Mouse (Mus musculus) bone marrow macrophage, adult 2 months (primary cell): Measurements from ENCODE around the gene Sik3. TPM values are rescaled to one million over a fixed set of nuclear protein-coding genes. Genes with fewer than 3 reads are reported as not detected.
A peak's percentile ranks its signal among the peaks of the same experiment; 100 is the strongest.
"Not testable (repeated sequence)": the region's sequence is repeated elsewhere in the genome, so short reads cannot be mapped to it uniquely, and the experiment has no call there.

ENCODE experiments used
- H3K27ac ChIP-seq: 2 replicates; pipeline ENCODE4 v1.5.1; 2012; ENCODE audit warnings: low read depth, low read length; ENCODE audit not compliant: insufficient read depth
- H3K4me1 ChIP-seq: 2 replicates; pipeline ENCODE4 v1.6.1; 2012; ENCODE audit warnings: low read length; ENCODE audit not compliant: control insufficient read depth, insufficient read depth
- H3K4me3 ChIP-seq: 2 replicates; pipeline ENCODE4 v1.5.1; 2012; ENCODE audit warnings: mild to moderate bottlenecking, low read length, moderate library complexity; ENCODE audit not compliant: insufficient read depth
- CTCF ChIP-seq: IDR thresholded peaks from 2 replicates; pipeline ENCODE4 v1.5.1; 2012; ENCODE audit warnings: low read depth, mild to moderate bottlenecking, low read length, moderate library complexity
- POLR2A ChIP-seq: IDR thresholded peaks from 2 replicates; pipeline ENCODE4 v1.6.1; 2012; ENCODE audit warnings: mild to moderate bottlenecking, low read depth, low read length, borderline replicate concordance
- polyA plus RNA-seq: library from polyadenylated mRNA; stranded (reverse); fragments of >200 nt; gene quantifications from 2 replicates; pipeline ENCODE4 v1.2.4, GENCODE M21; 2012; ENCODE audit not compliant: missing spikeins, insufficient read depth, insufficient read length

Sik3 gene
- polyA plus RNA-seq, 1 experiment, result 24.4 TPM

DNA sequence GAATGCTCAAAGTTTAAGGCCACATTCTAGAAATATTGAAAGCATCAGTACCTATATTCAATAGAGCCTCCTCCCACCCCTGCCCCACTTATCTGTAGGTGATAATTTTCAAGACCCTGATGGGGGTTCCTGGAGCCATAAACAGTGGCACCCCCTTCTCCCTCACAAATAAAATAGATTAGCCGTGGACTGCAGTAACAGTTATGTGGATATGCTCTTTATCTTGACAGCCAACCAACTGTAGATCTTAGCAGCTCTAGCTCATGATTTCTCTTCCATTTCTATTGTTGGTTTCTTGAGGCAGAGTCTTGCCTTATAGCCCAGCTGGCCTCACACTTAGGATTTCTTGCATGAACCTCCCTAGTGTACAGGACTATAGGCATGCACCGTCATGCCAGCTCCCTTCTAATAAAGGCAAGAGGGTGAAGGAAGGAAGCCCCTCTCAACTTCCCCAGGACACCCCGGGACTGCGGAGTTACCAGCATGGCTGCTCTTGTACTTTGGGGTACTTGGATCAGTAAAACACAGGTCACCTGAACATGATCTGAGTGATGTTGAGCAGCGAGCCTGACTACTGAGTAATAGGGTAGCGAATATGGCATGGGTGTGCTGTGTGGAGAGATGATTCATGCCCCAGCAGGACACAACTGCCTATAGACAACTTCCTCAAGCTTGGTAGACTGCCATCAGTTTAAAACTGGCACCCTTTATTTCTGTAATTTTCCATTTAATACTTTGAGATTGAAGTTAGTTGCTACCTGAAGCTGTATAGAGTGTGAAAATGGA is 108.0 kb downstream of the Sik3 start:
- Histone ChIP-seq H3K4me3 (peak overlapping the region; percentile 12), H3K4me1 (peaks cover 24% of the 10 kb centered on the region), H3K27ac (peak overlapping the region; percentile 54)
- no peak for TF ChIP-seq CTCF
- no peak for TF ChIP-seq POLR2A

DNA sequence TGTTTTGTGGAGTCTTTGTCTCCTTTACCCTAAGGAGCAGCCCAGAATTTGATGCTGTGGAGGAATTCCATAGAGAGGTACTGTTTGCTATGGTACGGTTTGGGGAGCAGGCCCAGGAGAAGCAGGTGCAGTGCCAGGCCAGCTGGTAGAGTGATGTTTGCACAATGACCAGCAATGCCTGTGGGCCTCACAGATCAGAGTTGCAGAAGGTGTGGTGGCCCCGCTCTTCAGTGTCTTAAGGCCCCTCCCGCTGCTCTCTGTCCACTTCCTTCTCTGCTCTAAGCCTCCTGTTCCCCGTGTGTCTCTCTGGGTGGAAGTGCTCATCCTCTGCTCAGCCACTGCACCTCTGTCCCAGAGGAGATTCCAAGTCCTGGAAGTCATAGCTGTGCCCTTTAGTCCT is 108.9 kb downstream of the Sik3 start:
- no peak overlapping the region for H3K4me3 ChIP-seq
- H3K27ac ChIP-seq, result peak overlapping the region; percentile 28; the same call in 1 of the 2 replicates
- no peak for TF ChIP-seq POLR2A
- no peak for TF ChIP-seq CTCF
- H3K4me1 ChIP-seq, result peaks cover 27% of the 10 kb centered on the region

DNA sequence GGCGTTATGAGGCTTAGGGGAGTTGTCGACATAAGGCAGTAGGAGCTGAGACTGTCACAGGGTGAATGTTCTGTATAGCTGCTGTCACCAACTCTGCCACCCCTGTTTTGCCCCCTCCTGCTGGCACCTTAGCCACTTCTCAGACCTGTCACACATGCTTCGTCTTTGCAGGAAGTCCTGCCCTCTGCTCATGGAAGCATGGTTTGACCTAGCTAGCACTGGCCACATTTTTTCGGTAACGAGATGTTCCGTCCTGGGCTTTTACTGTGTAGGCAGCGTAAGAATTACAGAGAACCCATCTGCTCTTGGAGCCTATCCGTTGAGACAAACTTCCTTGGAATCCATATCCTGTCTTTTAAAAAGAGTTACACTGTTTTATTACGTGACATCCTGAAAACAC is 110.1 kb downstream of the Sik3 start:
- Histone ChIP-seq H3K4me3 (no peak overlapping the region), H3K4me1 (peaks cover 32% of the 10 kb centered on the region), H3K27ac (no peak overlapping the region)
- TF ChIP-seq CTCF (no peak), POLR2A (no peak)

DNA sequence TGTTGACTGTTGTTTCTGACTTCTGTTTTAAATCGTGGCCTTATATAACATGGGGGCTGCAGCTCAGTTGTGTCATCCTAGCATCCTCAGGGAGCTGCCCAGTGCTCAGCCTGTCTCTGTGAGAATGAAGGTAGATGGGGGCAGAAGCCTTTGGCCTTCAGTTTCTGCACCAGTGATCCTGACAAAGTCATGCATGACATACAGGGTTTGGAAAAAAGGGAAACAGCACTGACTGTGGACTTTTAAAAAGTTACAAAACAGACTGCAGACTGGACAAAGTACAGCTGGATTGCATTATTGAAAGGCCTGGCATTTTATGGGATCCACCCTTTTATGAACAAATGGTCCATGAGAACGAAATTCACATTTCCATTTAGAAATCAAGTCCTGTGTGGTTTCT is 113.7 kb downstream of the Sik3 start:
- Histone ChIP-seq H3K27ac (no peak overlapping the region), H3K4me1 (peaks cover 22% of the 10 kb centered on the region), H3K4me3 (no peak overlapping the region)
- TF ChIP-seq POLR2A, result no peak
- TF ChIP-seq CTCF, result no peak

DNA sequence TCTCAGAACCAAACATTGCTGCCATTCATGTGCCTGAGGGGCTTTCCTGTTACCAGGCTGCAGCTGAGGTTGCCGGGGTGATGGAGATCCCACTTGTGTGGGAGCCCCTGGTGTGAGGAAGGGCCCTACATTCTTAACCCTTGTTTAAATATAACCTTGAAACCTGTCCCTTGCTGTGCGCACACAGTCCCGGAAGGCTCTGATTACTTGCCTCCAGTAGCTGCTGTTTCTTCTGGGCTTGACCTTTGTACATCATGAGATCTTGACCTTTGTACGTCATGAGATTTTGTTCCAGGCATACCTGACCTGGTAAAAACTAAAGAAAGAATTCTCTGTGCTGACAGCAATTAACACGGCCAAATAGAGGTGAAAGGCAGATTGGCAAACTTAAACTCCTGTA is 114.7 kb downstream of the Sik3 start:
- Histone ChIP-seq H3K27ac (no peak overlapping the region), H3K4me1 (peaks cover 14% of the 10 kb centered on the region), H3K4me3 (no peak overlapping the region)
- no peak for TF ChIP-seq CTCF
- TF ChIP-seq POLR2A, result no peak

DNA sequence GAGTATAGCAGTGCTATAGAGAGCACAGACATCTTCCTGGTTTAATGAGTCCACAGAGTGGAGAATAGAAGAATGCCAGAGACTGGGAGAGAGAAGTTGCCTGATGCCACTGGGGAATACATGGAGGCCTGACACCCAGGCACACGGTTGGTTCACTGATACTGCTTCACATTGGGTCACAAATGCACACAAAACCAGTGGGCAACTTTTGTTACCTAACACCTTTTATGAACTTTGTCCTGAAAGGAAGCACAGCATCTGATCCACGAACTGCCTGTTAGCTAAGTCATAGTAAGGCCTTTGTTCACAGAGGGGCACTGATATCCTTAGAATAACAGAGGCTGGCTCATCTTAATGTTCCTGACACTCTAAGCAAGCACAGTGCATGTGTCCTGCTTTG is 116.6 kb downstream of the Sik3 start:
- TF ChIP-seq CTCF, result no peak
- TF ChIP-seq POLR2A, result no peak
- Histone ChIP-seq H3K4me3 (no peak overlapping the region), H3K4me1 (peaks cover 13% of the 10 kb centered on the region), H3K27ac (no peak overlapping the region)

DNA sequence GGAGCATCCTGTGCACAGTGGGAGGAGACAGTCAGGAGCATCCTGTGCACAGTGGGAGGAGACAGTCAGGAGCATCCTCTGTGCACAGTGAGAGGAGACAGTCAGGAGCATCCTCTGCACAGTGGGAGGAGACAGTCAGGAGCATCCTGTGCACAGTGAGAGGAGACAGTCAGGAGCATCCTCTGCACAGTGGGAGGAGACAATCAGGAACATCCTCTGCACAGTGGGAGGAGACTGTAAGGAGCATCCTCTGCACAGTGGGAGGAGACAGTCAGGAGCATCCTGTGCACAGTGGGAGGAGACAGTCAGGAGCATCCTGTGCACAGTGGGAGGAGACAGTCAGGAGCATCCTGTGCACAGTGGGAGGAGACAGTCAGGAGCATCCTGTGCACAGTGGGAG is 120.2 kb downstream of the Sik3 start:
- H3K27ac ChIP-seq, H3K4me3 ChIP-seq, H3K4me1 ChIP-seq: not testable (repeated sequence)

DNA sequence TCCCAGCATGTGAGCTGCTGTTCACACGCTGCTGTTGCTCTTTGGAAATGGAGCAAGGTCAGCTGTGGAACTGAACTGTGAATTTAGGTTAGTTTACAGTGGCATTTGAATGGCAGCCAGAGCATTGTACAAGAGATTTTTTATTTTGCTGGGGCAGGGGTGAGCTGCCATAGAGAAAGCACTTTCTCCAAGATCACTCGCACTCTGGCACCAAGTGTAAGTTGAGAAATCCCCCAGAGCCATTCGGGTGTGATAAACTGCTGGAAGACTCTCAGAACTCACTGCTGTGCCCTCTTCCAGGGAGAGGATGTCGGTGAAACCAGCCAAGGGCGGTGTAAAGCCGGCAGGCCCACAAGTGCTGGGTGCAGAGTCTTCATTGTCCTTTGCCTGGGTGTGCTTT is 126.2 kb downstream of the Sik3 start:
- H3K4me3 ChIP-seq, result no peak overlapping the region
- TF ChIP-seq CTCF, result no peak
- no peak for TF ChIP-seq POLR2A

DNA sequence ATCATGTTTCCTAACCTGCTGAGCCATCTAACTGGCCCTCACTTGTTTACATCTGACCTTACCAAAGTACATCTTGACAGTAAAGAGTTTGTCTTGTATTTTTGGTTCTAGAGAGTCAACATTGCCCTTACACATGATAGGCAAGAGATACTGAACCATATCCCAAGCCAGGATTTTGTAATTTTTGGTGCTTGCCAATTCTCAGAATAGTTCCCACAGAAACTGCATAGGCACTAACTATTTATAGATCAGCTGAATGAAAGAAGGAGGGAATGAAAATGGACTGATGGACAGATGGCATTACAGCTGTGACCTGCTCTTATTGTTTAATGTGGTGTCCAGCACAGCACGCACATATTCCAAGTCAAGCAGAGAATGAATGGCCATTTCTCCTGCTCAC is 128.2 kb downstream of the Sik3 start:
- Histone ChIP-seq H3K27ac (no peak overlapping the region), H3K4me3 (no peak overlapping the region), H3K4me1 (peaks cover 5% of the 10 kb centered on the region)
- TF ChIP-seq POLR2A, result no peak
- TF ChIP-seq CTCF, result no peak

More for the DNA sequence above, 126.2 kb downstream of the Sik3 start:
- Histone ChIP-seq H3K4me1 (no peaks in the 10 kb centered on the region), H3K27ac (no peak overlapping the region)

DNA sequence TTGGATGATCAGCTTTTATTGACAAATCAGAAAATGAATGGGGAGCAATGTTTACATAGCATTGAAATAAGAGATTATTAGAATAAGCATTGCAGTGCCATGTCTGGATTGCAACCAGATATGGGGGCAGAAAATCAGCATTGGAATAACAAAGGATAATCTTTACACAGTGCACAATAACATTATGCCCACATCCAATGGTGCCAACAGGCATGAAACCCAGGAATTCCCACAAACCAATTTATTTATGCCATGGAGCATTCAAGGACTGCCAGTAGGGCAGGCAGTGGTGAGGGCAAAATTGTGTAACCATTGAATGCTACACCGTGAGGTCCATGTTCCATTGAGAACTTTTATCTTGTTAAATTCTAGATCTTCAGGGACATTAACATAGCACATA is 129.4 kb downstream of the Sik3 start:
- H3K4me3 ChIP-seq, result no peak overlapping the region
- TF ChIP-seq CTCF (no peak), POLR2A (no peak)
- H3K4me1 ChIP-seq, result peaks cover 5% of the 10 kb centered on the region
- no peak overlapping the region for H3K27ac ChIP-seq
